Mouse (Mus musculus): ENCODE measurements around the gene Alox8. TPM values are rescaled to one million over a fixed set of nuclear protein-coding genes. Genes with fewer than 3 reads are reported as not detected.
A peak's percentile ranks its signal among the peaks of the same experiment; 100 is the strongest.

The Alox8 gene
- polyA plus RNA-seq, 1 experiment from 2014 or later = 0.15 TPM

GRCm38 (mm10) chr11:69223101-69223500 is 25.5 kb upstream of the Alox8 start:
- no peaks in the 10 kb centered on the region for H3K9me3 ChIP-seq (ENCODE audit: control insufficient read depth, low read length)
- no peak overlapping the region for H3K4me2 ChIP-seq (ENCODE audit: low read depth, low read length)
- no peak overlapping the region for H3K4me3 ChIP-seq (ENCODE audit: low read length)
- no peaks in the 10 kb centered on the region for H3K36me3 ChIP-seq (ENCODE audit: control insufficient read depth, insufficient read depth, low read length)
- WGBS = 82% methylated on average over 4 of the region's 4 CpGs
- H3K4me1 ChIP-seq (ENCODE audit: control insufficient read depth, insufficient read depth, low read length) = no peaks in the 10 kb centered on the region
- no peaks in the 10 kb centered on the region for H3K27me3 ChIP-seq (replicated peaks; ENCODE audit: control insufficient read depth, insufficient read depth, low read length)
- H3K9ac ChIP-seq (ENCODE audit: low read depth, low read length) = no peak overlapping the region
- ATAC-seq = no peak
- H3K27ac ChIP-seq (ENCODE audit: low read length) = no peak overlapping the region

DNA sequence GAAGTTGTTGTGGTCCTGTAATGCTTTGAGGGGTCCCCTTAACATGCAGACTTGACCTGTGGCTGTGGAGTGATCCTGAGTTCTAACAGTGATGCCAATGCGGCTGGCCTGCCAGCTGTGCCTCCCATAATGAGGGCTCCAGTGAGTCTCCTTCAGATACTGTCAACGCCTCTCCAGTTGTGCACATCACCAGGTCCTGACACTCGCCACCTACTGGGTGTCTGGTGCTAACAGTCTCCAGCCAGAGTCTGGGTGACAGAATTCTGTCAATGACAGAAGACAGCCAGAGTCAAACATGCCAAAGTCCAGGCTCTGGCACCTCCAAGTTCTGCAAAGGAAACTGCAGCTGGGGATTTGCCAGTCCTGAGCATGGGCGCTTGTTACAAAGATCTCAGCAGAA is 23.4 kb upstream of the Alox8 start:
- Histone ChIP-seq H3K27ac (ENCODE audit: low read length) (no peak overlapping the region), H3K4me3 (ENCODE audit: low read length) (no peak overlapping the region), H3K4me2 (ENCODE audit: low read depth, low read length) (no peak overlapping the region), H3K9ac (ENCODE audit: low read depth, low read length) (no peak overlapping the region), H3K9me3 (ENCODE audit: control insufficient read depth, low read length) (no peaks in the 10 kb centered on the region), H3K4me1 (ENCODE audit: control insufficient read depth, insufficient read depth, low read length) (no peaks in the 10 kb centered on the region), H3K36me3 (ENCODE audit: control insufficient read depth, insufficient read depth, low read length) (no peaks in the 10 kb centered on the region), H3K27me3 (replicated peaks; ENCODE audit: control insufficient read depth, insufficient read depth, low read length) (no peaks in the 10 kb centered on the region)
- no peak for ATAC-seq
- 71% methylated on average over 4 of the region's 4 CpGs for WGBS

DNA sequence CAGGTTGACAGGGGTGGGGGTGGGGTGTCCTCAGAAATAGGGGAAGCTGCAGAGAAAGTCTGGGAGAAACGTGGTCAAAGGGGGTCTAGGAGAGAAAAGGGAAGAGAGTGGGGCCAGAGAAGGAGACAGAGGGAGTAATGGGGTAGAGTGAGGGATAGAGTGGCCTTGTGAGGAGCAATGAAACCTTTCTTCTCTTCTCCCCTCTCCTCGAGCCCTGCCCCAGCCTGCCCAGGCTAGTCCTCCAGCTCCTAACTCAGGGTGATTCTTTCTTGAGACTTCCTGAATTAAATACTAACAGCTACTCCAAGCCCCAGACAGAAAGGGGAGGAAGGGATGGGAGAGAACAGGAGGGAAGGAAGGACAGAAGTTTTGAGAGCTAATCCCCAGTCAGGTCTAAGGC is 21.0 kb upstream of the Alox8 start:
- no peak for ATAC-seq
- Histone ChIP-seq H3K9me3 (ENCODE audit: control insufficient read depth, low read length) (no peaks in the 10 kb centered on the region), H3K27ac (ENCODE audit: low read length) (no peak overlapping the region), H3K9ac (ENCODE audit: low read depth, low read length) (no peak overlapping the region), H3K4me2 (ENCODE audit: low read depth, low read length) (no peak overlapping the region), H3K4me1 (ENCODE audit: control insufficient read depth, insufficient read depth, low read length) (no peaks in the 10 kb centered on the region), H3K27me3 (replicated peaks; ENCODE audit: control insufficient read depth, insufficient read depth, low read length) (no peaks in the 10 kb centered on the region), H3K36me3 (ENCODE audit: control insufficient read depth, insufficient read depth, low read length) (no peaks in the 10 kb centered on the region), H3K4me3 (ENCODE audit: low read length) (no peak overlapping the region)
- 47% methylated on average over 2 of the region's 2 CpGs for WGBS

DNA sequence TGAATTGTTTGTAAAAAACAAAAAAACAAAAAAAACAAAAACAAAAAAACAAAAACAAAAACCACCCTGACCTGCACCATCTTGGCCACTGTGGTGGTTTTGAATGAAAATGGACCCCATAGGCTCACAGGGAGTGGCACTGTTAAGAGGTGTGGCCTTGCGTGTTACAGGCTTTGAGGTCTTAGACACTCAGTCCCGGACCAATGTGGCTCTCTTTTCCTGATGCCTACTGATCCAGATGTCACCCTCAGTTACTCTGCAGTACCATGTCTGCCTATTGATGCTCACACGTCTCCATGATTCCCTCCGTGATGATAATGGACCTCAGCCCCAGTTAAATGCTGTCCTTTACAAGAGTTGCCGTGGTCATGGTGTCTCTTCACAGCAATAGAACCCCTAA is 19.8 kb upstream of the Alox8 start:
- 90% methylated on average over 5 of the region's 5 CpGs for WGBS
- Histone ChIP-seq H3K4me1 (ENCODE audit: control insufficient read depth, insufficient read depth, low read length) (no peaks in the 10 kb centered on the region), H3K4me3 (ENCODE audit: low read length) (no peak overlapping the region), H3K27me3 (replicated peaks; ENCODE audit: control insufficient read depth, insufficient read depth, low read length) (no peaks in the 10 kb centered on the region), H3K9ac (ENCODE audit: low read depth, low read length) (no peak overlapping the region), H3K9me3 (ENCODE audit: control insufficient read depth, low read length) (no peaks in the 10 kb centered on the region), H3K4me2 (ENCODE audit: low read depth, low read length) (no peak overlapping the region), H3K27ac (ENCODE audit: low read length) (no peak overlapping the region), H3K36me3 (ENCODE audit: control insufficient read depth, insufficient read depth, low read length) (no peaks in the 10 kb centered on the region)
- ATAC-seq = no peak

- Histone ChIP-seq H3K4me1 (ENCODE audit: control insufficient read depth, insufficient read depth, low read length) (no peaks in the 10 kb centered on the region), H3K9ac (ENCODE audit: low read depth, low read length) (no peak overlapping the region), H3K9me3 (ENCODE audit: control insufficient read depth, low read length) (no peaks in the 10 kb centered on the region), H3K36me3 (ENCODE audit: control insufficient read depth, insufficient read depth, low read length) (no peaks in the 10 kb centered on the region), H3K27me3 (replicated peaks; ENCODE audit: control insufficient read depth, insufficient read depth, low read length) (no peaks in the 10 kb centered on the region; the same call in 1 of the 2 replicates), H3K4me2 (ENCODE audit: low read depth, low read length) (no peak overlapping the region; the same call in 1 of the 2 replicates), H3K27ac (ENCODE audit: low read length) (no peak overlapping the region), H3K4me3 (ENCODE audit: low read length) (no peak overlapping the region)
- WGBS = 8% methylated on average over 2 of the region's 2 CpGs
- ATAC-seq = no peak
These were observed 13.8 kb upstream of the Alox8 start for GRCm38 (mm10) chr11:69211431-69211830.

- H3K27ac ChIP-seq (ENCODE audit: low read length) = no peak overlapping the region
- no peaks in the 10 kb centered on the region; the same call in 1 of the 2 replicates for H3K27me3 ChIP-seq (replicated peaks; ENCODE audit: control insufficient read depth, insufficient read depth, low read length)
- 81% methylated on average over 13 of the region's 13 CpGs for WGBS
- no peaks in the 10 kb centered on the region for H3K9me3 ChIP-seq (ENCODE audit: control insufficient read depth, low read length)
- no peak overlapping the region for H3K4me2 ChIP-seq (ENCODE audit: low read depth, low read length)
- H3K9ac ChIP-seq (ENCODE audit: low read depth, low read length) = no peak overlapping the region
- no peaks in the 10 kb centered on the region for H3K36me3 ChIP-seq (ENCODE audit: control insufficient read depth, insufficient read depth, low read length)
- no peak overlapping the region for H3K4me3 ChIP-seq (ENCODE audit: low read length)
- ATAC-seq = no peak
- no peaks in the 10 kb centered on the region for H3K4me1 ChIP-seq (ENCODE audit: control insufficient read depth, insufficient read depth, low read length)
These were observed 5.0 kb upstream of the Alox8 start for GRCm38 (mm10) chr11:69202469-69203230.

GRCm38 (mm10) chr11:69200231-69200630 is 2.6 kb upstream of the Alox8 start:
- Histone ChIP-seq H3K4me1 (ENCODE audit: control insufficient read depth, insufficient read depth, low read length) (peaks cover 5% of the 10 kb centered on the region; the same call in 1 of the 2 replicates), H3K36me3 (ENCODE audit: control insufficient read depth, insufficient read depth, low read length) (no peaks in the 10 kb centered on the region), H3K27me3 (replicated peaks; ENCODE audit: control insufficient read depth, insufficient read depth, low read length) (peaks cover 11% of the 10 kb centered on the region), H3K9me3 (ENCODE audit: control insufficient read depth, low read length) (no peaks in the 10 kb centered on the region), H3K4me3 (ENCODE audit: low read length) (no peak overlapping the region), H3K9ac (ENCODE audit: low read depth, low read length) (no peak overlapping the region), H3K4me2 (ENCODE audit: low read depth, low read length) (no peak overlapping the region), H3K27ac (ENCODE audit: low read length) (no peak overlapping the region)
- no peak for ATAC-seq
- 39% methylated on average over 6 of the region's 6 CpGs for WGBS

DNA sequence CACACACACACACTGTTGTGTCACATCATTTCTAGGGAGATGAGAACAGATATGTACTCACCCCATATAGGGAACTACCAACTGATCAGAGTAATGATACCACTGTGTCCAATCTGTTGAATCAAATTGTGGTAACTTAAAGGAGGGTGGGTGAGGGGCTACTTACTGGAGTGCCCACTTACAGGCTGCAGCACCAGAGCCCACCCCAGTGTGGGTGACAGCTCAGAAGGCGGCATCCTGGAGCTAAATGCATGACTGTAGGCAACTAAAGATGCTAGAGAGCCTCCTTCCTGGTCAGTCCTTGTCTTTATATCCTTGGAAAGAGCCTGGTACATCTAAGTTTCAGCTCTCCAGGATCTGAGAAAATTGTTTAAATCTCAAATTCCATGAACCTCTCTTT is 1.6 kb upstream of the Alox8 start:
- Histone ChIP-seq H3K27me3 (replicated peaks; ENCODE audit: control insufficient read depth, insufficient read depth, low read length) (peaks cover 11% of the 10 kb centered on the region), H3K27ac (ENCODE audit: low read length) (no peak overlapping the region), H3K9me3 (ENCODE audit: control insufficient read depth, low read length) (no peaks in the 10 kb centered on the region), H3K4me2 (ENCODE audit: low read depth, low read length) (no peak overlapping the region), H3K4me1 (ENCODE audit: control insufficient read depth, insufficient read depth, low read length) (peaks cover 5% of the 10 kb centered on the region; the same call in 1 of the 2 replicates), H3K9ac (ENCODE audit: low read depth, low read length) (no peak overlapping the region), H3K4me3 (ENCODE audit: low read length) (no peak overlapping the region), H3K36me3 (ENCODE audit: control insufficient read depth, insufficient read depth, low read length) (no peaks in the 10 kb centered on the region)
- no peak for ATAC-seq
- WGBS = 83% methylated on average over 1 of the region's 1 CpGs

GRCm38 (mm10) chr11:69197194-69197593 is 449 bp downstream of the Alox8 start:
- peaks cover 11% of the 10 kb centered on the region for H3K27me3 ChIP-seq (replicated peaks; ENCODE audit: control insufficient read depth, insufficient read depth, low read length)
- H3K4me1 ChIP-seq (ENCODE audit: control insufficient read depth, insufficient read depth, low read length) = peaks cover 5% of the 10 kb centered on the region; the same call in 1 of the 2 replicates
- no peaks in the 10 kb centered on the region for H3K9me3 ChIP-seq (ENCODE audit: control insufficient read depth, low read length)
- H3K9ac ChIP-seq (ENCODE audit: low read depth, low read length) = peak overlapping the region; percentile 27; the same call in 1 of the 2 replicates
- H3K27ac ChIP-seq (ENCODE audit: low read length) = no peak overlapping the region
- H3K4me2 ChIP-seq (ENCODE audit: low read depth, low read length) = peak overlapping the region; percentile 47
- peak overlapping the region; percentile 31 for H3K4me3 ChIP-seq (ENCODE audit: low read length)
- ATAC-seq = no peak; the same call in 1 of the 2 replicates
- no peaks in the 10 kb centered on the region for H3K36me3 ChIP-seq (ENCODE audit: control insufficient read depth, insufficient read depth, low read length)
- under 1% methylated on average over 14 of the region's 14 CpGs for WGBS

Measured in intestine, embryonic 16.5 days (tissue).